ENCODE assay signal across 7 mouse cellular contexts in the genomic region with DNA sequence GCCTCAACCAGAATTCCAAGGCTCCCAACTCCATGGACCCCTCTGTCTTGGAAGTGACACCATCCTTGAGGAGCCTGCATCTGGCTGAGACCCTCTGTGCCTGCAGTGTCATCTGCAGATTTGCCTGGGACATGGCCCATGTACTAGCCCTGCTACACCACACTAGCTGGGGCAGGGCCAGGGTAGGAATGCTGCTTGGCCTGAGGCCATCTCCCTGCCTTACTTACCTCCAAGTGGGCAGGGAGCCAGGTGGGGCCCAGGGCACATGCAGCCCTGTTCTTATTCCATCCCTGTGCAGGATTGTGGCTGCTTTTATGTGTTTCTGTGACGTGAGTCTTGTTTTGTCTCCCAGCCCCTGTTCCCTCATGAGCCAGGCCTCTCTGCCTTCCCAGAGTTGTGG. TPM values are rescaled to one million over a fixed set of nuclear protein-coding genes. Genes with fewer than 3 reads are reported as not detected.
DNase-seq lines count a peak whose midpoint lies in the region; ATAC-seq and TF ChIP-seq lines count a peak whose summit lies in the region.

No protein-coding gene starts in this region.

- no peak overlapping the region for H3K4me3 ChIP-seq in forebrain, postnatal 0 days (ENCODE audit: low read depth, low read length)
- no peak overlapping the region for H3K4me3 ChIP-seq in intestine, postnatal 0 days (ENCODE audit: low read depth, low read length)

- no peak overlapping the region for H3K4me2 ChIP-seq in forebrain, postnatal 0 days (ENCODE audit: low read depth)
- no peak overlapping the region for H3K4me2 ChIP-seq in intestine, postnatal 0 days (replicated peaks; ENCODE audit: low read depth)

- peak; percentile 60 for DNase-seq in right cerebral cortex, postnatal 10 days (ENCODE audit: low spot score in 2 of 2)
- DNase-seq in right cerebral cortex, postnatal 36 days (ENCODE audit: low spot score in 2 of 2), result no peak
- no peak for DNase-seq in forebrain, postnatal 0 days
- peak; percentile 85 for DNase-seq in lung, postnatal 14 days
- peak; percentile 95 for DNase-seq in urinary bladder, postnatal 14 days (ENCODE audit: low spot score)

- H3K36me3 ChIP-seq in forebrain, postnatal 0 days (ENCODE audit: insufficient read depth), result peaks cover 49% of the 10 kb centered on the region
- H3K36me3 ChIP-seq in intestine, postnatal 0 days (ENCODE audit: control insufficient read depth, insufficient read depth), result 0 out of 2 replicates have a peak, but pooled peaks cover 10% of the 10 kb centered on the region

- no peak for TF ChIP-seq CTCF in forebrain, postnatal 0 days (IDR thresholded peaks at IDR 0.05; ENCODE audit: low read depth)
- TF ChIP-seq CTCF in intestine, postnatal 0 days (IDR thresholded peaks at IDR 0.05; ENCODE audit: low read depth), result no peak

- peak; percentile 23 for ATAC-seq in forebrain, postnatal 0 days
- peak; percentile 74 for ATAC-seq in intestine, postnatal 0 days
- no peak for ATAC-seq in erythroid progenitor cell, adult 5-6 weeks (replicated peaks; ENCODE audit: low FRiP score, poor library complexity, severe bottlenecking)

- 30% methylated on average over 1 of the region's 1 CpGs for WGBS in forebrain, postnatal 0 days
- WGBS in intestine, postnatal 0 days, result 50% methylated on average over 1 of the region's 1 CpGs

- no peaks in the 10 kb centered on the region for H3K4me1 ChIP-seq in forebrain, postnatal 0 days (ENCODE audit: insufficient read depth)
- H3K4me1 ChIP-seq in intestine, postnatal 0 days (replicated peaks; ENCODE audit: control insufficient read depth, insufficient read depth, low read length), result no peaks in the 10 kb centered on the region

- H3K9me3 ChIP-seq in forebrain, postnatal 0 days (ENCODE audit: low read length), result no peaks in the 10 kb centered on the region
- H3K9me3 ChIP-seq in intestine, postnatal 0 days (ENCODE audit: control insufficient read depth), result no peaks in the 10 kb centered on the region

- no peak overlapping the region for H3K9ac ChIP-seq in forebrain, postnatal 0 days
- no peak overlapping the region for H3K9ac ChIP-seq in intestine, postnatal 0 days (ENCODE audit: low read depth, low read length)

- H3K27ac ChIP-seq in forebrain, postnatal 0 days (ENCODE audit: low read depth, low read length), result no peak overlapping the region
- H3K27ac ChIP-seq in intestine, postnatal 0 days (ENCODE audit: low read depth, low read length), result no peak overlapping the region

- no peaks in the 10 kb centered on the region for H3K27me3 ChIP-seq in forebrain, postnatal 0 days (ENCODE audit: insufficient read depth, low read length)
- H3K27me3 ChIP-seq in intestine, postnatal 0 days (replicated peaks; ENCODE audit: control insufficient read depth, insufficient read depth, low read length), result no peaks in the 10 kb centered on the region

RNA-seq across cellular contexts. Expression of gene Pygb, which starts 15.8 kb away (rescaled TPM):
- total RNA-seq in forebrain, postnatal 0 days (2014; rRNA removed), result 146 and 174 TPM in 2 replicates
- polyA plus RNA-seq in forebrain, postnatal 0 days (2015; fragmentation: Nextera tagmentation; extraction: Ambion mirVana), result 81.3 and 102 TPM in 2 replicates
- polyA plus RNA-seq in intestine, postnatal 0 days (2015; fragmentation: Nextera tagmentation; extraction: Ambion mirVana), result 42.3 and 43.7 TPM in 2 replicates
- total RNA-seq in erythroid progenitor cell, adult 5-6 weeks (2015; ENCODE audit: low replicate concordance), result 2.1 and 3.6 TPM in 2 replicates
- total RNA-seq in erythroid progenitor cell, adult 5-6 weeks (2017; ENCODE audit: low replicate concordance), result 3.6 and 7.3 TPM in 2 replicates

RNA-seq across cellular contexts. Expression of gene Entpd6, which starts 21.9 kb away (rescaled TPM):
- 74.3 and 93.6 TPM in 2 replicates for total RNA-seq in forebrain, postnatal 0 days (2014; rRNA removed)
- 57.7 and 76.0 TPM in 2 replicates for polyA plus RNA-seq in forebrain, postnatal 0 days (2015; fragmentation: Nextera tagmentation; extraction: Ambion mirVana)
- polyA plus RNA-seq in intestine, postnatal 0 days (2015; fragmentation: Nextera tagmentation; extraction: Ambion mirVana), result 8.0 and 8.2 TPM in 2 replicates
- 1.1 and 1.7 TPM in 2 replicates for total RNA-seq in erythroid progenitor cell, adult 5-6 weeks (2015; ENCODE audit: low replicate concordance)
- 1.7 TPM in 1 of 2 replicates, not detected in the other for total RNA-seq in erythroid progenitor cell, adult 5-6 weeks (2017; ENCODE audit: low replicate concordance)

Comparison
In these comparisons a context has a peak if more than half of its experiments do, and no peak if none do; other contexts are left out.
1. DNase-seq: peak in right cerebral cortex, postnatal 10 days (2 of 2), lung, postnatal 14 days (single experiment) and urinary bladder, postnatal 14 days (single experiment); none in right cerebral cortex, postnatal 36 days (0 of 2) and forebrain, postnatal 0 days (single experiment).
2. RNA of gene Pygb, which starts 15.8 kb away (total RNA-seq): 146 to 174 TPM in forebrain, postnatal 0 days; 2.1 to 7.3 TPM in erythroid progenitor cell, adult 5-6 weeks; every median in the first group is over 10 times any median in the second.
3. RNA of gene Entpd6, which starts 21.9 kb away (total RNA-seq): 74.3 to 93.6 TPM in forebrain, postnatal 0 days; 1.1 to 1.7 TPM in erythroid progenitor cell, adult 5-6 weeks; every median in the first group is over 10 times any median in the second.